Mouse (Mus musculus): Measurements from ENCODE around the gene Aurkb.
"Not testable (repeated sequence)": the region's sequence is repeated elsewhere in the genome, so short reads cannot be mapped to it uniquely, and the experiment has no call there.

Aurkb gene

DNA sequence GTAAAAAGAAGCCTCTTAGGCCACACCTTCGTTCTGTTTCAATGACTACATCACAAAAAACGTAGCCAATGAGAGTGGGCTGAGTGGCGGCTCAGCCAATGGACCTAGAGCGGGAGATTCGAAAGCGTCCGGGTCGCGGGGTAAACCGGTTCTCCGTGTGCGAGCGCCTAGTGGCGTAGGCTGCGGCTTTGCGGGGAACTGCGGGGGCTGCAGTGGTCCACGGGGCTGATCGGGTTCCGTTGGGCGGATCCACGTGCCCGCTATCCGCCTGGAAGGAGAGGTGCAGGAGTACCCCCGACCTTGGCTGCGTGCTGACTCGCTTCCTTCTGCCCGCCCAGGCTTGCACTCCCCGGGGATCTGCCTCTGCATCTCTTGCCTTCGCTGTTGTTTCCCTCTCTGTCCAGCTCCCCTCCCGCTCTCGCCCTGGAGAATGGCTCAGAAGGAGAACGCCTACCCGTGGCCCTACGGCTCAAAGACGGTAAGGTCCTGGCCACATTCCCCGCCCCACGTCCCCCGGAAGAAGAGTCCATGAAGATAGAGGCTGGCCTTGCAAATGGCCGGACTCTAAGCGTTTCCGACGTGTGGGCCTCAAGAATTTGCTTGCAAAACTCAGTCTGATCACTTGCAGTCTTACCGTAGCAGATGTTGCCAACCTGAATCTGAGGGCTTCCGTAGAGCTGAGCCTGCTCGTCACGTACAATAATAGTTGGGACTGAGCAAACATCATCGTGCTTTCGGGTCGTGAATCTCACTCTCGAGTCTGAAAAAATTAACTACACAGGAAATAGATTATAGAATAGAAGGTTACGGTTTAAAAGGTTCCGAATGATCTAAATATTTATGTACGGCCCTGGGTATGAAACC, at the start of gene Aurkb:
Gene Aurkb (plus strand): TSS at position 117 of the 864 bp plus-strand sequence.
- peak; percentile 72 for DNase-seq (ENCODE audit: low spot score)

GRCm38 (mm10) chr11:68997080-68997479, 48.4 kb upstream of the Aurkb start:
- DNase-seq (ENCODE audit: low spot score) = no peak

DNA sequence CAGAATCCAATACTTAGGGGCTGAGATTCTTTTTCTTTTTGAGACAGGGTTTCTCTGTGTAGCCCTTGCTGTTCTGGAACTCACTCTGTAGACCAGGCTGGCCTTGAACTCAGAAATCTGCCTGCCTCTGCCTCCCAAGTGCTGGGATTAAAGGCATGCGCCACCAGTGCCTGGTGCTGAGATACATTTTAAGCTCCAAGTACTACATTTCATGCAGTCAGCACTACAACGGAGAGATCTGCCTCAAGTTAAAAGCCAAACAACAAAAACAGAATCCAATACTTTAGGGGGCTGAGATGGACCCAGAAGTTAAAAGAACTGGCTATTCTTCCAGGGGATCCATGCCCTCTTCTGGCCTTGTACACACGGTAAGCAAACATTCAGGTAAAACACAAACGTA, 42.7 kb upstream of the Aurkb start:
- not testable (repeated sequence) for DNase-seq (ENCODE audit: low spot score)

- DNase-seq (ENCODE audit: low spot score) = no peak
Observed at GRCm38 (mm10) chr11:69003592-69003991, 41.9 kb upstream of the Aurkb start.

GRCm38 (mm10) chr11:69005193-69005592, 40.3 kb upstream of the Aurkb start:
- DNase-seq (ENCODE audit: low spot score) = no peak

GRCm38 (mm10) chr11:69006575-69006974, 38.9 kb upstream of the Aurkb start:
- not testable (repeated sequence) for DNase-seq (ENCODE audit: low spot score)

- DNase-seq (ENCODE audit: low spot score) = peak; percentile 83
Observed at GRCm38 (mm10) chr11:69008182-69009121, 37.0 kb upstream of the Aurkb start, which contains the start of gene Pfas. Gene Pfas (minus strand): TSS chr11:69008460.

DNA sequence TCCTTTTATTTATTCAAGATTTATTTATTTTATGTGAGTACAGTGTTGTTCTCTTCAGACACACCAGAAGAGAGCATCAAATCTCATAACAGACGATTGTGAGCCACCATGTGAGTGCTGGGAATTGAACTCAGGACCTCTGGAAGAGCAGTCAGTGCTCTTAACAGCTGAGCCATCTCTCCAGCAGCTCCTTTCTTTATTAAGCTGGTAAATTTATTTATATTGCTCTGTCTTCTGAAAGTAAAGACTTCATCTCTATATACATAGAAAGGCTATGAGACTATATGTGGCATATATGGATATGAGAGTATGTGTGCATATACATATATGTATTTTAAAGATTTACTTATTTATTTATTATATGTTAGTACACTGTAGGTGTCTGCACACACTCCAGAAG, 35.9 kb upstream of the Aurkb start:
- no peak for DNase-seq (ENCODE audit: low spot score)

- no peak for DNase-seq (ENCODE audit: low spot score)
Observed at GRCm38 (mm10) chr11:69010400-69011323, 34.8 kb upstream of the Aurkb start.

- not testable (repeated sequence) for DNase-seq (ENCODE audit: low spot score)
Observed at GRCm38 (mm10) chr11:69011445-69011844, 34.0 kb upstream of the Aurkb start.

DNA sequence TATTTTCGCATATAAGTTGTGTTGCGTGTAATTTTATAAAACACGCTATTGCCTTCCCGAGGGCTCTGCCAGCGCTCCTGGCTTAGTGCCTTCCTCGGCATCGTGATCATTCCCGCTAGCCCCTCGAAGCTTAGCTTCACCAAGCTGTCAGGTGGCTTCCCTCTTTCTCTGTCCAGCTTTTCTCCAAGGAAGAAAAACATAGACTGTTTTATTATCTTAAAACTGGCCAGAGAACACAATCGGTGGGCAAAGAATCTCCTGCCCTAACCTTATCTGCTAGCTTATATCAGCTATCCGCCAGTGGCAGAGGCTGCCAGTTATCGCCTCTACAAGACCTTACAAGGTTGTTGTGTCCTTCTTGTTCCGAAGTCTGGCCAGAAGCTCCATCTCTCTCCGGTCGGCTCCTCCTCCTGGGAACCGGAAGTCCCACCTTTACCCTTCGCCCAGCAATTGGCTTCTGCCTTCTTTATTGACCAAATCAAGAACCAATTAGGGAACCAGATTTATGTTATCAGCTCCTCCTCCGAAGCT, 33.3 kb upstream of the Aurkb start:
- DNase-seq (ENCODE audit: low spot score) = peak; percentile 94

GRCm38 (mm10) chr11:69015644-69016441, 29.6 kb upstream of the Aurkb start, which contains the start of gene Ctc1:
Gene Ctc1 (plus strand): TSS chr11:69015911.
- peak; percentile 85 for DNase-seq (ENCODE audit: low spot score)

DNA sequence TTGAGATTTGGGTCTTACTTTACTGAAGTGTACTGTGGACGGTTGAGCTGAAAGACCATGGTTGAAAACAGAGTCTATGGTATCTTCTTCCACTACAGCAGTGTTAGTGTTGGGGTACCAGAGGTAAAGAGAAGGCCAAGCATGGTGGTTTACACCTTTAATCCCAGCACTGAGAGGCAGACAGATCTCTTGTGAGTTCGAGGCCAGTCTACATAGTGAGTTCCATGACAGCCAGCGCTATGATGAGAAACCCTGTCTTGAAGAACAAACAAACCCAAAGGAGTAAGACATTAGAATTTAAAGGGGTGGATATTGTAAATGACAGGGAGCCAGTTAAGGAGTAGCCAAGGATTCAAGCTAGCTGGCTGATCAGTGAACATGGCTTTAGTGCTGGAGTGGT, 28.7 kb upstream of the Aurkb start:
- no peak for DNase-seq (ENCODE audit: low spot score)

DNA sequence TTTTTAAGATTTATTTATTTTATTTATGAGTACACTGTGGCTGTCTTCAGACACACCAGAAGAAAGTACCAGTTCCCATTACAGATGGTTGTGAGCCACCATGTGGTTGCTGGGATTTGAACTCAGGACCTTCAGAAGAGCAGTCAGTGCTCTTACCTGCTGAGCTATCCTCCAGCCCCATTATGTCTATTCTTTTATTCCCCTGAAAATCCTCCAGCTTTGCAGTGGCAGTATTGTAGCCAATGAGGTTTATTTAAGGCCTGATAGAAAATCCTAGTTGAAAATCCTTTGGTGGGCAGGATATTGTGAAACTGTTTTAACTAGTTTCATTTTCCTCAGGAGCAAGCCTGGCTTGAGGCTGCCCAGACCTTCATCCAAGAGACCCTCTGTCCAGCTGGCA, 24.8 kb upstream of the Aurkb start:
- DNase-seq (ENCODE audit: low spot score) = no peak

- no peak for DNase-seq (ENCODE audit: low spot score)
Observed at GRCm38 (mm10) chr11:69026562-69026961, 18.9 kb upstream of the Aurkb start.

- no peak for DNase-seq (ENCODE audit: low spot score)
Observed at GRCm38 (mm10) chr11:69028805-69029204, 16.6 kb upstream of the Aurkb start.

- no peak for DNase-seq (ENCODE audit: low spot score)
Observed at GRCm38 (mm10) chr11:69033552-69033951, 11.9 kb upstream of the Aurkb start.

DNA sequence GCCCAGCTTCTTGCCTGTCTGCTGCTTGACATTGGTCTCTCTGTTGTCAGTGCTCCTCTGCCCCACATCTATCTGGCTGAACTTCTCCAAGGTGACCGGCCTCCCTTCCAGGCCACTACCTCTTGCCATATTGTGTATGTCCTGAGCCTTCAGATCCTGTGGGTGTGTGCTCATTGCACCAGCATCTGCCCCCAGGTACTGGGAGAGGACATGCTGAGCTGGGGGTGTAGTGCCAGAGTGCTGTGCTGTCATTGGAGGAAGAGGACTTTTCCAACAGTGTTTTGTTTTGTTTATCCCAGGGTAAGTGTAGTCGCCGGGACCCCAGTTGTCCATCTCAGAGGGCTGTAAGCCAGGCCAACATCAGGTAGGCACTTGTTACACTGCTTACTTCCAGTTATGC, 10.9 kb upstream of the Aurkb start:
- no peak for DNase-seq (ENCODE audit: low spot score)

DNA sequence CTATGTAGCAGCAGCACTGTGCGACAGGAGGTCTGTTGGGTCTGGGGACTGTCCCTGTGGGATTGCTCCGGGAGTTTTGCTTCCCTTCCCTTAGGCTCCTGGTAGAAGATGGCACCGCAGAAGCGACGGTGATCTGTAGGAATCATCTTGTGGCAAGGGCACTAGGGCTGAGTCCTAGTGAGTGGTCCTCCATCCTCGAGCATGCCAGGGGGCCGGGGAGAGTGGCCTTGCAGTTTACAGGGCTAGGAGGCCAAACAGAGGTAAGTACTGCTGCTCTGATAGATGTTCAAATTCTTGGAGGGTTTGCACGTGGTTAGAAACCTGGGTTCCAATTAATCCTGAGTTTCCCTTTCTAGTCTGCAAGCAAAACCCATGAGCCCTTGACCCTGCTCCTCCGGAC, 10.0 kb upstream of the Aurkb start:
- DNase-seq (ENCODE audit: low spot score) = no peak

GRCm38 (mm10) chr11:69035849-69036248, 9.6 kb upstream of the Aurkb start:
- DNase-seq (ENCODE audit: low spot score) = peak; percentile 86
